ENCODE assay signal across 8 mouse cellular contexts in genomic region chr9:80067221-80068027, GRCm38 (mm10). TPM values are rescaled to one million over a fixed set of nuclear protein-coding genes. Genes with fewer than 3 reads are reported as not detected.
DNase-seq lines count a peak whose midpoint lies in the region; ATAC-seq lines count a peak whose summit lies in the region.

No protein-coding gene starts in this region.

- peak; percentile 82 for ATAC-seq in intestine, embryonic 14.5 days (replicated peaks; ENCODE audit: low FRiP score, low TSS enrichment, low read depth)
- peak; percentile 58 for ATAC-seq in megakaryocyte-erythroid progenitor cell, adult 5-6 weeks (replicated peaks; ENCODE audit: low FRiP score, low TSS enrichment, poor library complexity, severe bottlenecking)

- H3K36me3 ChIP-seq in intestine, embryonic 14.5 days (ENCODE audit: control insufficient read depth, insufficient read depth, low read length), result no peaks in the 10 kb centered on the region

- peak; percentile 75 to 95 for DNase-seq in adrenal gland, adult (ENCODE audit: inconsistent age in 2 of 2, low spot score in 1 of 2)
- peak; percentile 72 for DNase-seq in embryo, embryonic 10.5 days (ENCODE audit: low spot score)
- DNase-seq in gastrocnemius, postnatal 25 days, result peak; percentile 64
- DNase-seq in intestine, embryonic 14.5 days (ENCODE audit: low spot score), result peak; percentile 94
- DNase-seq in left cerebral cortex, postnatal 25 days (ENCODE audit: low spot score in 2 of 2), result peak; percentile 50 to 75
- DNase-seq in right cerebral cortex, postnatal 10 days (ENCODE audit: low spot score in 2 of 2), result peak; percentile 68 to 71
- DNase-seq in urinary bladder, postnatal 10 days (ENCODE audit: low spot score), result peak; percentile 15

- peaks cover 24% of the 10 kb centered on the region for H3K4me1 ChIP-seq in intestine, embryonic 14.5 days (replicated peaks; ENCODE audit: control insufficient read depth, insufficient read depth, low read length)

- H3K4me3 ChIP-seq in intestine, embryonic 14.5 days (ENCODE audit: low read depth, low read length), result peak overlapping the region; percentile 87

- H3K27me3 ChIP-seq in intestine, embryonic 14.5 days (replicated peaks; ENCODE audit: control insufficient read depth, insufficient read depth, low read length), result no peaks in the 10 kb centered on the region

- peaks cover 6% of the 10 kb centered on the region; the same call in 1 of the 2 replicates for H3K9me3 ChIP-seq in intestine, embryonic 14.5 days (ENCODE audit: control insufficient read depth, low read length)

- WGBS in intestine, embryonic 14.5 days, result under 1% methylated on average over 67 of the region's 93 CpGs

- peak overlapping the region; percentile 100 for H3K9ac ChIP-seq in intestine, embryonic 14.5 days (ENCODE audit: low read length)

- peak overlapping the region; percentile 100 for H3K27ac ChIP-seq in intestine, embryonic 14.5 days (ENCODE audit: low read depth)

- intact Hi-C loops in left cerebral cortex, postnatal 25 days (cut with DNase I), result loop anchor here (1.0 kb wide), 1 partner anchor 274 kb away; the partner anchor contains the start of gene Tmem30a

- H3K4me2 ChIP-seq in intestine, embryonic 14.5 days (ENCODE audit: low read length), result peak overlapping the region; percentile 53

RNA-seq across cellular contexts. Expression of gene Senp6, which starts 0.7 kb away (rescaled TPM):
- 10 to 100 TPM; 42.3 to 46.7 TPM for total RNA-seq in gastrocnemius, postnatal 25 days (2021)
- polyA plus RNA-seq in intestine, embryonic 14.5 days (2014; fragmentation: Nextera tagmentation; extraction: Ambion mirVana), result 57.8 and 58.1 TPM in 2 replicates
- 100 to 1,000 TPM; 104 to 112 TPM for total RNA-seq in left cerebral cortex, postnatal 25 days (2021)
- 143 and 186 TPM in 2 replicates for total RNA-seq in megakaryocyte-erythroid progenitor cell, adult 5-6 weeks (2014; fragmentation: Nextera tagmentation)
- 169 and 190 TPM in 2 replicates for total RNA-seq in megakaryocyte-erythroid progenitor cell, adult 5-6 weeks (2017)

RNA-seq across cellular contexts. Expression of gene Filip1, which starts 54.8 kb away (rescaled TPM):
- 10 to 100 TPM; 61.3 to 87.3 TPM for total RNA-seq in gastrocnemius, postnatal 25 days (2021)
- 6.9 and 7.2 TPM in 2 replicates for polyA plus RNA-seq in intestine, embryonic 14.5 days (2014; fragmentation: Nextera tagmentation; extraction: Ambion mirVana)
- 10 to 100 TPM; 15.2 to 22.7 TPM for total RNA-seq in left cerebral cortex, postnatal 25 days (2021)
- total RNA-seq in megakaryocyte-erythroid progenitor cell, adult 5-6 weeks (2014; fragmentation: Nextera tagmentation), result not detected in 2 replicates
- total RNA-seq in megakaryocyte-erythroid progenitor cell, adult 5-6 weeks (2017), result not detected in 2 replicates

Comparison
In these comparisons a context has a peak if more than half of its experiments do, and no peak if none do; other contexts are left out.
1. Peak in every context shown above with its lines: DNase-seq, ATAC-seq, H3K4me3 ChIP-seq and H3K27ac ChIP-seq.
2. DNase-seq: peak in every context shown above with its lines; median percentile 94 in intestine, embryonic 14.5 days; 85 in adrenal gland, adult; 72 in embryo, embryonic 10.5 days; 70 in right cerebral cortex, postnatal 10 days; 64 in gastrocnemius, postnatal 25 days; 62 in left cerebral cortex, postnatal 25 days; 15 in urinary bladder, postnatal 10 days.
3. RNA of gene Filip1, which starts 54.8 kb away (total RNA-seq): 61.3 to 87.3 TPM in gastrocnemius, postnatal 25 days and 15.2 to 22.7 TPM in left cerebral cortex, postnatal 25 days; not detected in megakaryocyte-erythroid progenitor cell, adult 5-6 weeks; every median in the first group is over 10 times any median in the second.